Mouse (Mus musculus): Measurements from ENCODE around the gene Grcc10.

Gene Grcc10

GRCm38 (mm10) chr6:124756652-124757350 is 15.6 kb upstream of the Grcc10 start:
- no peak for DNase-seq (ENCODE audit: low spot score)

- DNase-seq (ENCODE audit: low spot score), result no peak
Measured at GRCm38 (mm10) chr6:124755831-124756595, 14.8 kb upstream of the Grcc10 start, which contains the start of the genes Gm45234 and Atn1. Gene Gm45234 (minus strand): TSS chr6:124756021. Gene Atn1 (minus strand): TSS chr6:124756524.

- DNase-seq (ENCODE audit: low spot score), result no peak
Measured at GRCm38 (mm10) chr6:124755306-124755705, 14.1 kb upstream of the Grcc10 start.

- no peak for DNase-seq (ENCODE audit: low spot score)
Measured at GRCm38 (mm10) chr6:124753861-124754260, 12.7 kb upstream of the Grcc10 start.

- no peak for DNase-seq (ENCODE audit: low spot score)
Measured at GRCm38 (mm10) chr6:124750405-124750804, 9.2 kb upstream of the Grcc10 start.

GRCm38 (mm10) chr6:124746654-124747632 is 5.8 kb upstream of the Grcc10 start:
- no peak for DNase-seq (ENCODE audit: low spot score)

GRCm38 (mm10) chr6:124746296-124746605 is 5.1 kb upstream of the Grcc10 start:
- DNase-seq (ENCODE audit: low spot score), result no peak

- DNase-seq (ENCODE audit: low spot score), result peak; percentile 89
Measured at GRCm38 (mm10) chr6:124745490-124746295, 4.5 kb upstream of the Grcc10 start.

GRCm38 (mm10) chr6:124744755-124745321 is 3.7 kb upstream of the Grcc10 start:
- DNase-seq (ENCODE audit: low spot score), result no peak

- DNase-seq (ENCODE audit: low spot score), result no peak
Measured at GRCm38 (mm10) chr6:124743647-124744046, 2.5 kb upstream of the Grcc10 start.

- DNase-seq (ENCODE audit: low spot score), result no peak
Measured at GRCm38 (mm10) chr6:124742839-124743514, 1.8 kb upstream of the Grcc10 start.

- no peak for DNase-seq (ENCODE audit: low spot score)
Measured at GRCm38 (mm10) chr6:124741842-124742241, 668 bp upstream of the Grcc10 start.

- no peak for DNase-seq (ENCODE audit: low spot score)
Measured at GRCm38 (mm10) chr6:124740211-124740887, 825 bp downstream of the Grcc10 start.

GRCm38 (mm10) chr6:124739231-124739796 is 1.9 kb downstream of the Grcc10 start:
- DNase-seq (ENCODE audit: low spot score), result no peak

- no peak for DNase-seq (ENCODE audit: low spot score)
Measured at GRCm38 (mm10) chr6:124738511-124739023, 2.6 kb downstream of the Grcc10 start, which contains the start of gene Ptpn6. Gene Ptpn6 (minus strand): TSS chr6:124738714.

- DNase-seq (ENCODE audit: low spot score), result no peak
Measured at GRCm38 (mm10) chr6:124737040-124737439, 4.1 kb downstream of the Grcc10 start.

GRCm38 (mm10) chr6:124734417-124734816 is 6.8 kb downstream of the Grcc10 start:
- DNase-seq (ENCODE audit: low spot score), result no peak

- no peak for DNase-seq (ENCODE audit: low spot score)
Measured at GRCm38 (mm10) chr6:124732476-124733370, 8.5 kb downstream of the Grcc10 start.

All from spleen, adult 12 weeks (tissue).